Mouse (Mus musculus): ENCODE measurements around the gene Sertad4.

DNA sequence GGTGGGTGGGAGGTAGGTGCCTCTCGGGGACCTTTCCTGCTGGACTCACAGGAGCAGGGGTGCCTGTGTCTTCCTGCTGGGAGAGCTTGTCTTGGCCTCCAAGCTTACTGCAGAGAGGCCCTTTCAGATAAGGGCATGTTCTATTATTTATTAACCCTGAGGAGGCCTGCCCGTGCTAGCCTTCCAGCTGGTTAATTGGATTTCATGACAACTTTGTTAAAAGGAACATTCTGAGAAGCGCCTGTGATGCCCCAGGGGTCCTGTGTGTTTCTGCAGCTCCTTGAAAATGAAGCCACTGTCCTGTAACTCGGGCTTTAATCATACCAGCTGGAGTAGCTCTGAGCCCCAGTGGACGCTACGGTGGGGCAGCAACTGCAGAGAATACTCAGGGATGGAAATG lies 25.1 kb downstream of the Sertad4 start:
- TF ChIP-seq CTCF (IDR thresholded peaks at IDR 0.05; ENCODE audit: control insufficient read depth, insufficient read depth, insufficient replicate concordance, low read depth, low read length): no peak
- no peak for TF ChIP-seq POLR2A (IDR thresholded peaks at IDR 0.05; ENCODE audit: control insufficient read depth, low read depth, low read length)
